Mouse (Mus musculus) Patski (cell line): Measurements from ENCODE around the gene Nrp2. TPM values are rescaled to one million over a fixed set of nuclear protein-coding genes. Genes with fewer than 3 reads are reported as not detected.

ENCODE experiments used
- ATAC-seq: fragments of 100-300 bp; one replicate; pipeline ENCODE4 v1.8.0; 2021
- CTCF ChIA-PET: fragments of 350-600 bp; sonication (Branson Sonifier 250); formaldehyde crosslinking; loops from one replicate; lab custom pipeline; 2022; ENCODE audit warnings: inconsistent platforms; lab: Charles Lee
- POLR2A ChIA-PET: fragments of 350-600 bp; sonication (Branson Sonifier 250); formaldehyde crosslinking; loops from one replicate; lab custom pipeline; 2022; ENCODE audit warnings: antibody characterized with exemption, inconsistent platforms; lab: Charles Lee
- DNase-seq: peaks from one replicate; pipeline ENCODE4 v3.0.0-alpha.2; 2011; ENCODE audit warnings: low read depth, low spot score
- H3K27me3 ChIP-seq: fragments of 371-371 bp; one replicate; pipeline ENCODE4 v1.5.1; 2021
- CTCF ChIP-seq: fragments of 100-300 bp; IDR thresholded peaks from one replicate; pipeline ENCODE4 v1.5.1; 2021
- in situ Hi-C: fragments of 300-500 bp; cut with MboI; formaldehyde crosslinking; loops from 3 replicates; pipeline ENCODE4 v1.11.1; 2018; ENCODE audit warnings: low pct_unique_long_range_greater_than_20kb, mixed read lengths
- polyA plus RNA-seq: library from polyadenylated mRNA; unstranded; gene quantifications from one replicate; pipeline ENCODE4 v1.2.3, GENCODE M21; 2021

Nrp2 gene
- polyA plus RNA-seq, 1 experiment from 2014 or later = 80.4 TPM

DNA sequence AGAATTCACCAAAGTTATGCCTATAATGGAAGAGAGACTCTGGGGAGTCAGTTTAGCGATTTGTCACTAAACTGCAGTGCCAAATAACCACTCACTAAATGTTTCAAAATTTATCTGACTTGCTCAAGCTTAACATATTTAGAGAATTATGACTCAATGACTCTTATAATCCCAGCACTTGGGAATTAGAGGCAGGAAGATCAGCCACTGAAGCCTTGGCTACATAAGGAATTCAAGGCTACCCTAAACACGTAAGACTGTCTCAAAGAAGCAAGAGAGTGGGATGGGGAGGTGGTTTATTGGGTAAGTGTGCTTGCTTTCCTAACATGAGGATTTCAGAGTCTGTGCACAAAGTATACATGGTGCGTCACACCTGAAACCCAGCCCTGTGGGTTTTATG, 135.0 kb downstream of the Nrp2 start:
- TF ChIP-seq CTCF = no peak
- H3K27me3 ChIP-seq = no peaks in the 10 kb centered on the region
- CTCF ChIA-PET = no interaction called here
- ATAC-seq = no peak
- DNase-seq = no peak
- in situ Hi-C loops = no loop called here
- POLR2A ChIA-PET = no interaction called here

DNA sequence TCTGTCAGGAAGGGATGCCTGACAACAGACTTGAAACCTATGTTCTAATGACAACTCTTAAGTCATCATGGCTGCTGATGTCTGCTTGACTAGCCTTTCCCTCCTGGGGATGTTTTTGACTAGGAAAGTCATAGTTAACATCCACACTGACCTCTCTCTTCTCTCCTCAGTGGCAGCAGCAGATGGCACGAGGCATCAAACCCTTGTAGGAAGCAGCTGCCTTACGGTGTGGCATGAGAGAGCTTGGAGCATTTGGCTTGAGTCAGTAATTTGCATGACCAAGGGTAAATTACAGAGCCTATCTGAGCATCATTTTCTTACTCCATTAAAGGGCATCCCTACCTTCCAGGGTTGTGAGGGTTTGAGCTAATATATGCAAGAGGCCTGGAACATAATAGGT, 135.5 kb downstream of the Nrp2 start:
- POLR2A ChIA-PET = no interaction called here
- CTCF ChIA-PET = no interaction called here
- in situ Hi-C loops = no loop called here
- TF ChIP-seq CTCF = no peak
- no peak for DNase-seq
- no peaks in the 10 kb centered on the region for H3K27me3 ChIP-seq
- no peak for ATAC-seq

DNA sequence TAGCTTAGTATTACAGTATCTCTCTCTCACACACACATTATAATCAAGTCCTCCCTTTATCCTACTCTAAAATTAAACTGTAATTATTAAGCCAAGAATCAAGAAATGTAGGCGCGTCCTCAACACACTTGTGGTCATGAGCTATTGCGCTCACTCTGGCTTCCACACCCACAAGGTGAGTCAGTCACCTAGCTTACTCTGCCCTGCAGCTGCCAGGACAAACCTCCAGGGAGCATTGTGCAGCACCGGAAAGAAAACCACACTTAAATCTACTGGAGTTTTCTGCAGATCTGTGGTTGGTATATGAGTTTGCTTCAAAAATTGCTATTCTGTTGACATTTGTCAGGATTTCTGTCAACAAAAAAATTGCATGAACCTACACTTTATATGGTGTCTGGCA, 140.1 kb downstream of the Nrp2 start:
- ChIA-PET POLR2A (no interaction called here), CTCF (interaction anchor here (0.8 to 1.5 kb wide), 6 partner anchors 7 to 58 kb away, joined by 3 to 5 read pairs (median 4); no protein-coding TSS in a partner anchor)
- in situ Hi-C loops = no loop called here
- DNase-seq (no peak), ATAC-seq (peak; percentile 83)
- TF ChIP-seq CTCF = peak; percentile 40
- H3K27me3 ChIP-seq = no peaks in the 10 kb centered on the region

DNA sequence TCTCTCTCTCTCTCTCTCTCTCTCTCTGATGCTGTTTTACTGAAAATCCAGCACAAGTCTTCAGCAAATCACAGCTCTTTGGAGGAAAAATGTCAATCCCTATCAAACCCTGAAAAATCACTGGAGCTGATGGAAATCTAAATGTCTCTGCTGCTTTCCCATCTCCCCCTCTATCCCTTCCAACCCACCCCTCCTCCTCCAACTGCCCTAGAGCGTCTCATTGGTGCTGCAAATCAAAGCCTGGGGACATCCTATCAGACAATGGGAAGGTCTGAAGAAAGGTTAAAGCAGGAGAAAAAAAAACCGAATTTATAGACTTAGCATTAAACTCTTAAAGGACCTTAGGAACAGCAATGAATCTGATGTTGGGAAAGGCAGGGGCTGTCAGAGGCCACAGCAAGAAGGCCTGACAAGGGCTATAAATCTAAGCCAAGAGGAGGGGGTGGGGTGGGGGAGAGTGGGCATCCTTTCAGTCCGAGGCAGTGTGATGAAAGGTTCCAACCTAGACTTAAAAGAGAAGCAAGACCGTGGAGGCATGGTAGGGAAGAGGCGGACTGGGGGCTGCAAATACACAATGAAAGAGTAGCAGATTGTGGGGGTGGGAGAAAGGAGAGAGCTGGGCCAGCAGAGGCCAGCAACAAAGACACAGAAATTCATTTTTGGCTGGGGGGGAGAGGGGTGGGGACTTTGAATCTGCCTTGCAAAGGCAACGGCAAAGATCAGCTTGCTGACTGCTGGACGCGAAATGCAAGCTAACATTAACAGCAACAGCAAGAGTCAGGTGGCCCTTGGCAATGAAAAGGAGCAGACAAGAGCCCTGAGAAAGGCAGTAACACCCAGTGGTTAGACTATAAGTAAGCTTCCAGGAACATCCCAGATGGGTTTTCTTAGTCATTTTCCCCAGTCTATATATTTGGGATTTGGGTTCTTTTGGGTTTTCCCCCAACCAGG, 148.2 kb downstream of the Nrp2 start:
- in situ Hi-C loops = no loop called here
- ChIA-PET POLR2A (no interaction called here), CTCF (interaction anchor here (0.7 to 1.9 kb wide), 3 partner anchors 9 to 21 kb away, joined by 3 to 4 read pairs (median 3); no protein-coding TSS in a partner anchor)
- ATAC-seq (no peak), DNase-seq (no peak)
- TF ChIP-seq CTCF = no peak
- H3K27me3 ChIP-seq = no peaks in the 10 kb centered on the region

DNA sequence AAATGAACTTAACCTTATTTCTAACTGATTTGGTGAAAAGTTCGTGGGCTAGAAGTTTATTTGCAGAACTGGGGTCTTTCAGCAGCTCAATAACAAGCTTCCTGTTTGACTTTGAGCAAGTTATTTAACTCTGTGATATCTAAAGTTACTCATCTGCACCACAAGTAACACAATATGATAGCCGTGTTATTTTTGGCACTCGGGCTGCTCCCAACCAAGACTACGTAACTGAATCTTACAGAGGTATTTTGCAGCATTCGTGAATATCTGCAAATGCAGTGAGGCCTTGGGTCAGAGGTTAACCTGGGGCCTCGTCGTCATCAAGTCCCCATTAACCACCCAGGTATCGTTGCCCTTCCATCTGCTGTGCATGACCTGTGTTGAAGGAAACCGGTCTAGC, 150.3 kb downstream of the Nrp2 start:
- TF ChIP-seq CTCF = no peak
- POLR2A ChIA-PET = no interaction called here
- in situ Hi-C loops = no loop called here
- ATAC-seq (no peak), DNase-seq (no peak)
- no peaks in the 10 kb centered on the region for H3K27me3 ChIP-seq
- CTCF ChIA-PET = interaction anchor here (0.9 to 1.9 kb wide), 2 partner anchors 10 to 23 kb away, joined by 4 read pairs; no protein-coding TSS in a partner anchor

DNA sequence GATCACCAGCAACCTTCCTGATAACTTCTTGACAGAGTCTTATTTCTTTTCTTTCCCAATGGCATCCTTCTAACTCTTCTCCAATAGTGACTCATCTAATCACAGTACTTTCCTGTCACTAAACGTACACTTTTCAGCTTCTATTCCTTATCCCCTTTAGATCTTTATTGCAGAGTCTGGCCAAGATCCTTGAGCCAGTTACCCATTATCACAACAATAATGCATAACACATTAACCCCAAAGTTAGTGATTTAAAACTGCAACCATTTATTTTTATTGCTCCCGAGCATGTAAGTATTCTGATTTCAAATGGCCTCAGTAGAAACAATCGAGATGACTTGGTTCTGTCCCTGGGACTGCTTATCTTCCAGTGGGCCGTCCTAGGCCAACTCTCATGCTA, 150.9 kb downstream of the Nrp2 start:
- ChIA-PET POLR2A (interaction anchor here (1.7 kb wide), 1 partner anchor 13 kb away, joined by 3 read pairs; no protein-coding TSS in a partner anchor), CTCF (no interaction called here)
- no peaks in the 10 kb centered on the region for H3K27me3 ChIP-seq
- in situ Hi-C loops = no loop called here
- DNase-seq (no peak), ATAC-seq (no peak)
- TF ChIP-seq CTCF = no peak

DNA sequence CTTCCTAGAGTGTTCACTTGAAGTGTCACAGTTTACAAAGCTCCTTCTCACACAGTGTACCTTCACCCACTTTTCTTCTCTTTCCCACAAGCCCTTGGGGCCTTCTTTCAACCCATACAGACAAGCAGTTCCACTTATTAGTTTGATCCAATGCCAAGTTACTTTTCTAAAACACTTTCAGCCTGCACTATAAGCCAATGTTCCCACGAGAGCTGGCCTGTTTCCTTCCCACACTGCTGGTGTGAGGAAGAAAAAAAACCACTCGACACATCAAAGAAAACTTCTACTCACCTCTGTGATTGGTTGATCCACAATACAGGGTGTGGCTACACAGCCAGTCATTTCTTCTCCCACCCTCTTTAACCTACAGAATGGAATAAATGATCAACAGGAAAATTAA, 156.0 kb downstream of the Nrp2 start:
- no peak for TF ChIP-seq CTCF
- ATAC-seq (no peak), DNase-seq (no peak)
- in situ Hi-C loops = loop anchor here (5.0 kb wide), 1 partner anchor 33 kb away; no protein-coding TSS in a partner anchor
- ChIA-PET POLR2A (no interaction called here), CTCF (no interaction called here)
- H3K27me3 ChIP-seq = no peaks in the 10 kb centered on the region

DNA sequence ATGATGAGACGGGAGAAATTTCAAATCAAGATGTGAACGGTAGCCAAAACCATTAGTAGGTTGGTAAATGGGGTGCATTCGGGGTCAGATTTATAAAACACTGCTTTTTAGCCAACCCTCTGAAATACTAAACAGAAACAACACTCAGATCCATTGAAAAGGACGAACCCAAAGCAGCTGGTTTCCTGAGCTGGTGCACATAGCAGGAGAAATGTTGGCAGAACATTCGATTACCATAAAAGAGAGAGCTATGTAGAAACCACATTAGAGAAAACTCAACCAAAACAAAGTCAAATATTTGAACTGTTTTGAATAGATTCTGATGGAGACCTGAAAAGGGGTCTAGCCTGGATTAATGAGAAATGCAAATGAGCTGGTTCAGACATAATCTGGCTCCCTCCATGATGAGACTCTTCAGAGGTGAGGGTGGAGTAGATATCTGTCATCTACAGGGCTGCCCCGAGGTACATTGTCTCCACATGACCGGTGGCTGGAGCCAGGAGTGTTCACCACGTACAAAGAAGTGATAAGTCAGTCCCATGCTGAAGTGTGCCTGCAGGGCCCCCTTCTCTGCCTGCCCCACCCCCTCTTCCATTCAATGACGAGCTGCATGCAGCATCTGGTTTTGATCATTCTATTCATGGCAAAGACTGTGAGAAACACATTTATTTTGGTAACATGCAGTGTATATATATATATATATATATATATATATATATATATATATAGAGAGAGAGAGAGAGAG, 156.6 kb downstream of the Nrp2 start:
- TF ChIP-seq CTCF = no peak
- CTCF ChIA-PET = interaction anchor here (1.3 kb wide), 2 partner anchors 11 to 16 kb away, joined by 3 read pairs; no protein-coding TSS in a partner anchor
- ATAC-seq (no peak), DNase-seq (no peak)
- H3K27me3 ChIP-seq = no peaks in the 10 kb centered on the region
- POLR2A ChIA-PET = no interaction called here
- in situ Hi-C loops = loop anchor here (5.0 kb wide), 1 partner anchor 33 kb away; no protein-coding TSS in a partner anchor

DNA sequence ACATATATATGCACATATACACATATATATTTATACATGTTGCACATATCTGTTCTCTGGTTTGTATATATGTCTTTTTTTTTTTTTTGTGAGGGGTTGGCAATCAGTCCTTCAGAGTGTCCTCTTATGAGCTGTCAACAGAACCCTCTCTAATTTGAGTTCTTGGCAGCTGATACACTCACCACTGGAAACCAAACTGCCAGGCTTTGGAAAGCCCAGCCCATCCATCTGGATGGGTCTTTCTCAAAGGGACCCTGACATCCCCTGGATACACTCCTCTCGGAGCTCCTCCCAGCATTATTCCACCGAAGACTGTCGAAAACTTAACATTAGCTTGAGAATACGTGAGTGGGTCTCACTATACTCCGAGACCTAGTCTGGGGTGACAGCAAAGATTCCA, 157.2 kb downstream of the Nrp2 start:
- CTCF ChIA-PET = interaction anchor here (1.3 kb wide), 2 partner anchors 11 to 17 kb away, joined by 3 read pairs; no protein-coding TSS in a partner anchor
- H3K27me3 ChIP-seq = no peaks in the 10 kb centered on the region
- no peak for TF ChIP-seq CTCF
- DNase-seq = no peak
- in situ Hi-C loops = no loop called here
- no peak for ATAC-seq
- POLR2A ChIA-PET = no interaction called here

DNA sequence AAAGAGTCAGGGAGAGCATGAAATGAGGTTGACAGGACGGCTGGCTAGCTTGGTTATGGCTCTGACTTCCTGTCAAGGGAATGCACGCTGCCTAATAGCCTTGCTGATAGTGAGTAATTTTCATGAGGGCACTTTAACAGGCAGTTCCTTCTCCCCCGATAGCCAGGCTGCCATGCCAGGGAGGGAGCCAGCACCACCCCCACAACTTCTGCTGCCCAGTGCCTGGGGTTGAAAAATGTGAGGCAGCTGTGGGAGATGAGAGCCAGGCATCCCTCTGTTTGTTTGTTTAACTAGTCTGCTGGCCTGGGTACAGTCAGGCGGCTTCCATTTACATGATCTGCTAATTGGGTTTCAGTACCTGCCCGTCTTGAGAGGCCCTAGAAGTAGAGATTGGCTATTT, 157.7 kb downstream of the Nrp2 start:
- CTCF ChIA-PET = interaction anchor here (1.1 to 1.3 kb wide), 3 partner anchors 10 to 17 kb away, joined by 3 to 4 read pairs (median 3); no protein-coding TSS in a partner anchor
- DNase-seq (no peak), ATAC-seq (peak; percentile 21)
- TF ChIP-seq CTCF = no peak
- H3K27me3 ChIP-seq = no peaks in the 10 kb centered on the region
- in situ Hi-C loops = no loop called here
- POLR2A ChIA-PET = no interaction called here
